Mouse (Mus musculus) lung, postnatal 10 days (tissue): Measurements from ENCODE around the gene Mpg.

Experiments
- DNase-seq: peaks from one replicate; pipeline ENCODE4 v3.0.0; 2021

Mpg gene

DNA sequence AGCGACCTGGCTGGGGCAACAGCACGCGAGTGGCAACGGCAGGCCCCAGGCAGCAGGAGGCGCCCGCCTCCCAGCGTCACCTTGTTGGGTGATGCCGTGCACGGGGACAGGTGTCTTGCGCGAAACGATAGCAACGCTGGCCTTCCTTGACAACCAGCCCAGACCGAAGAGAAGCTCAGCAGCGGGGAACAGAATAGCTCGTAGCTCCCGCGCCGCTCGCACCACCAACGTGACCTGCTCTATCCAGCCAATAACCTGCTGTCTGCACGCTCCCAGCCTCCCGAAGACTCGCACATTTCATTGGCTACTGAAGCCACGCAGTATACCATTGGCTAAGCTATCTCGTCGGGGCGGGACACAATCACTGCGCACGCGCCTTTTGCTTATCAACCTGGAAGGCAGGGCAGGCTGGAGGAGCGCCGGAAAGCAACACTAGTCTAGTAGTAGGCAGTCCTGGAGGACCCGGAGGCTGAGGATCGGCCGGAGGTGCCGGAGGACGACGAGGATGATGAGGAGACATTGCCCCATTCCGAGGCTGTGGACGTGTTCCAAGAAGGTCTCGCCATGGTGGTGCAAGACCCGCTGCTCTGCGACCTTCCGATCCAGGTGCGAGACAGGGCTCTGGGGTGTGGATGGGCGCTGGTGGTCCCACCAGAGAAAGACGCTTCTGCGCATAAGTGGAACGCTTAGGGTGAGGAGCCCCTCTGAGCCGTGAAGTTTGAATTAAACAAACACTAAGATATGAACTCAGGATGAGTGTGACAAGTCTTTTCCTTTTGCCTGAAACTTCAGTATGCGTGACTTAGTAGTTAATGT, 21.0 kb upstream of the Mpg start, which contains the start of gene Snrnp25:
Gene Snrnp25, plus strand, starts transcription at position 358 of the 816 bp plus-strand sequence.
- DNase-seq = peak; percentile 98

DNA sequence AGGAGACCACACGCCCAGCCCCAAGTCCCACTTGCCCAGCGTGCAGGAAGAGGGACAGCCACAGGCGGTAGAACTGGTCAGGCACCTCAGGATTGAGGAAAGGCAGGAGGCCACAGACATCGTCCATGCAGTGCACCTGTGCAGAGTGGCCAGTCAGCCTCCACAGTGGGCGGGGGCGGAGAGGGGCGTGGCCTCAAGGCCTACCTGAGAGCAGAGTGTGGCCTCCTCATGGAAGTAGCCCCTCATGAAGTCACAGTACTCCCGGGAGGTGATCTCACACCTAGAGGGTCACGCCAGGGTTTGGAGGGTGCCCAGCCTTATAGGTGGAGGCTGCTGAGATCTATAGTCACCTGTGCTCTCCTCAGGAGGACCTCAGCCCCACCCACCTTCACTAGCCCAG, 15.7 kb upstream of the Mpg start:
- DNase-seq = no peak

DNA sequence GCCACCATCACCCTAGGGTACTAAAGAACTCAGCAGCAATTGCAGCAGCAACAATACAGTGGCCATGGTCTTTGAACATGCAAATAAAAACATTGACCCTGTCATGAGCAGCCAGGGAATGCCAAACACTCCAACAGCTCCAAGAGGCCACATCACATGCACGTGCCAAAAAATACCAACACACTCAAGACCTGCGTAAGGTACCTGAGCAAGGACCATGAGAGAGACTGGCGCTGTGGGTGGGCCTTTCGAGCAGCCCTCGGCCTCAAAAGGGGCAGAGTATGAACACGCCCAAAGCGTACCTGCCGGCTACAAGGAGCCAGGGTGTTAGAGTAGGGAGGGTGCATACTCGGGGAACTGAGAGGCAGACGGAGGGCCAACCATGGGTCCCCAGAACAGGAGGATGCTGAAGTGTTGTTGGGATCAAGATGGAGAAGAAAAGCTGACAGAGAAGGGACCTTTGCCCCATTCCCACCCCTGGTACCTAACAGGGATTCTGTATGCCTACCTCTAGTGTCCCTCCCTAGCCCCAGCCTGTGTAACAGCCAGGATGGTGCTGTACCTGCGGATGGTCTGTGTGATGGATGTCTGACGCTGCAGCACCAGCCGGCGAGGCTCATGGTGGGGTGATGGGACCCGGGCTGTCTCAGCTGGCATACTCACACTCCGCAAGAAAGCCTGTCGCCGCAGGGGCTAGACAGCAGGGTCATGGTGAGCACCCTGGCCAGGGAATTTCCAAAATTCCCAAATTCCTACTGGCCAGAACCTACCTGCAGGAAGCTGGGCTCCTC, 10.7 kb upstream of the Mpg start:
- DNase-seq = peak; percentile 26

DNA sequence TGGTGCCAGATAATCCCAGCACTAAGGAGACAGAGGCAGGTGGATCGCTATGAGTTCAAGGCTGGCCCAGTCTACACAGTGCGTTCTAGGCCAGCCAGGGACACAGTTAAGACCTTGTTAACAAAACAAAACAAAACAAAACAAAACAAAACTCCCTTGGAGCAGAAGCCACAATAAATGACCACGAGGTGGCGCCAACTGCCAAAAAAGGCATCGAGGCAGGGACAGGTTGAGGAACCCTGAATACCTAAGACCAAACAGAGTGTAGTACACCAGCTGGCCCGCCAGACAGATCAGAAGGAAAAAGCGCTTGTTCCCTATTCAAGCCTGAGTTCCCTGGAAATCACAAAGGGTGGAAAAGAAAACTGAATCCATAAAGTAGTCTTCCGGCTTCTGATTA, 9.5 kb upstream of the Mpg start:
- peak; percentile 82 for DNase-seq

DNA sequence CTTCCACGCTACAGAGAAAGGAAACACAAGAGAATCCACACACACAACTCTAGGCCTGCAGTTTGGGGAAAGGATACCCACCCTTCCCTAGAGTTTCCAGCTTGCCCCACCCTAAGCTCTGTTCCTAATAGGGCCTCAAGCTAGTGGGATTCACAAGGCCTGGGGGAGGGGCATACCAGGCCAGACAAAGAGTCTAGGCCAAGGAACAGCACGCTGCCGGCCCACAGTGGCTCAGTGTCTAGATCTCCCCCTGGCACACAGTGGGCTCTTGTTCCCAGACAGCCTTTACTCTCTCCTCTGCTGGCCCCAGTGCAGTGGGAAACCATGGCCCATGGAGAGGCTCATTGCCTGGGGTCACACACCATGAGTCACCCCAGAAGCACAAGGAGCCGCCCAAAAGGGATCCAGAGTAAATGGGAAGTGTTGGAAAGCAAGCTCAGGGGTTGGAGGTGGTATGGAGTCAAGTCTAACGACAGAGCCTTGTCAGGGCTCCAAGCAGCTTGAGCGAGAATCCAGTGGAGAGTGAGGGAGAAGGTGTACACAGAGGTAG, 7.7 kb upstream of the Mpg start:
- no peak for DNase-seq

DNA sequence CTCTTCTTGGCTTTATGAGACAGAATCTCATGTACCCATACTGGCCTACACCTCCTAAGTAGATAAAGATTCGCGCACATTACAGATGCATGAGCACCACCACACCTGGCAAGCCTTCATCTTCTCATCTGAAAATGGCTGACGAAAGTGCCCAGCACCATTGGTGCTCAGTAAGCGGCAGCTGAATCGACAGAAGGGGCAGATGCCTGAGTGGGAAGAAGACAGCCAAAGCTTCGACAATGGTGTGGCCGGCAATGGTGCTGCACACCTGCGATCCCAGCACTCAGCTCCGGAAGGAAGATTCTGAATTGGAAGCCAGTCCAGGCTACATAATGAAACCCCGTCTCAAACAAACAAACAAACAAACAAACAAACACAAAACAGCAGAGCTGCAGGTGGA, 7.0 kb upstream of the Mpg start:
- no peak for DNase-seq

DNA sequence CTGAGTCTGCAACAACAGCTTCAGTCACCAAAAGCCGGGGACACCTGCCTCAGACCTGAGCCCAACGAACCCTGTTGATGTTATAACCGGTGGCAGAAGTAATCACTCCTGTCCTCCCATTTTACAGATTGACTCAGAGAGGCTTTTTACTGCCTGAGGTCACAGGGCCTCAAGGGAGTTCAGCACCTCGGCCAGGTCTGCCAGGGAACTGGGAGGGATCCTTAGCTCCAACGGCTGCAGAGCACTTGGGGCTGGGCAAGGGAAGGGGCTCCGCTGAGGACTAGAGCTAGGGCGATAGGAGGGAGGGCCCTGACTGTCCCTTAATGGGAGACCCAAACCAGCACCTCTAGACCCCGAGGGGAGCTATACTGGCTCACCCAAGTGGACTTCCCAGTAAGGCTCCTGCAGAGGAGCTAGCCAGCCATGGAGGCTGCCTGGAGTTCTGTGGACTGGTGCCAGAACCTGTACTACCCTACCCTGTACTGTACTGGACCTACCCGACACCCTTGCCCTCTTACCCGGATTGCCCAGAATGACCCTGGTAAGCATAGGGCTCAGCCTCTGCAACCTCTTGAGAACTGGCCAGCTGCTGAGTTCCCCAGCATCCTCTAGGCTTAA, 5.6 kb upstream of the Mpg start:
- DNase-seq = no peak

DNA sequence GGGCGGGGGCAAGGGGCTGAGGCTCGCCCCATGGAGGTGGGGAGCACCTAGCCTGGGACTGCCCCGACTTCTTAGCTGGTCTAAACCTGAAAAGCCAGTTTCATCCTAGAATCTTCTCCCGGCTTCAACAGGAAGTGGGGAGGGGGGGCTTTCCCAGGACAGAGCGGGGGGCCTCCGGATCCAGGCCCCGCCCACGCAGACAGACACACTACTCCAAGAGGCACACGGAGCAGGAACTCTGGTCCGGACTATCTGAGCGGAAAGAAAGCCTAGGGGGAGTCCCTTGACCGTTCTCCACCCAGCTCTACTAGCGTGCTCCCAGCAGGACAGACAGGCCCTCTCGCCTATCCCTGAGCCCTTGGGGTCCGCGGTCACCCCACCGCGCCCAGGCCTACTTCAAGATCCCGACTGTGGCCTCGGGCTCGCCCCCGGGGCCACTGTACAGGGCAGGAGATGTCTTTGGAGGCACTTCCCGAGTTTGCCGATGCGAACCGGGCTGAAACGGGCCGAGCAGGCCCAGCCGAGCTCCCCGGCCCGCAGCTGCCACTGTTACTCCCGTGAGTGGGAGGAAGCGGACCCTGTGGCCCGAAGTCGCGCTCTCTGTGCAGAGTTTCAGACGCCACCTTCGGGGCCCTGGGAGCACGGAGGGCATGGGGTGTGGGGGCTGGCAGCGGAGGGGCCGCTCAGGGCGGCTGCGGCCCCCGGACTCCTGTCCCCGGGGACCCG, 4.9 kb upstream of the Mpg start:
- peak; percentile 89 for DNase-seq

DNA sequence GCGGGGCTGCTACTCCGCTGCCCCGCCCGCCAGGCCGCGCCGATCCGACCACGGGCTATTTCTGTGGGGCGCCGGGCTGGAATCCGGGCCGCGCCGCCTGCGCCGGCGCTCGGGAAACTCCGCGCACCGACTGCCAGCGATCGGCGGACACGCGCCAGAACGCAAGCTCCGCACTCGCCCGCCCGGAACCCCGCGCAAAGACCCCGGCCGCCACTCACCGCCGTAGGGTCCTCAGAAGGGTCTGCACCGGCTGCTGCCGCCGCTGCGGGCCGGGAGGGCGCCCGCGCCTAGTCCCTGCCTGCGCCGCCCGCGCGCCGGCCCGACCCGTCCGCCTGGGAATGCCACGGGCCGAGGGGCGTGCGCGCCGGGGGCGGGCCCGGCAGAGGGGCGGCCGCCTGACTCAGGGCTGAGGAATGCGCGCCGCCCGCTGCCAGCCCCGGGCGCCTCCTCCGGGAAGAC, 4.3 kb upstream of the Mpg start, which contains the start of gene Rhbdf1:
Gene Rhbdf1, minus strand, starts transcription at position 350 of the 459 bp plus-strand sequence.
- DNase-seq = peak; percentile 83

DNA sequence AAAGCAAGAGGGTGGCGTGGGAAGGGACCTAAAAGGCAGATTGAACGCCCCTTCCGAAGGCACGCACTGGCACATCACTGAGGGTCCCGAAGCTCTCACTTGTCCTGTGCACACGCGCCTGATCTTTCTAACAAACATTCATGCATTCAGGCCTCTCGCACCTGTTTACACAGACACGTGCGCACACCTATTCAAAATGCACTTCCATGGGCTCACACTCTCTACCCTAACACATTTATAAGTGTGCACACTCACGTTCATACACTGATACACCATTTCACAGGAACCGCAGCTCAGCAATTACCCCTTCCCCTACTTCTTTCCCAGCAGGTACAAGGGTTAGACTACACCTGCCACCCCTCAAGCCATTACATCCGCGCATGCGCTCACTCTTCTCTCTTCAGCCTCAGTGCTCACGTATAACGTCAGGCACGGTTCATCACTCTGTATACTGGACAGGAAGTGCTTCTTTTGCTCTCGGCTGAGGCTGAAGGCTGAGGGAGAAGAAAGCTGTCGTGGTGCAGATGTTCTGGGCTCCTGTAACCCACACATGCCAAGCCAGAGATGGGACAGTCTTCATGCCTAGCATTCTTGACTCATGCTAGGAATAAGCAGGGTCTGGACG, 3.6 kb upstream of the Mpg start:
- peak; percentile 51 for DNase-seq

DNA sequence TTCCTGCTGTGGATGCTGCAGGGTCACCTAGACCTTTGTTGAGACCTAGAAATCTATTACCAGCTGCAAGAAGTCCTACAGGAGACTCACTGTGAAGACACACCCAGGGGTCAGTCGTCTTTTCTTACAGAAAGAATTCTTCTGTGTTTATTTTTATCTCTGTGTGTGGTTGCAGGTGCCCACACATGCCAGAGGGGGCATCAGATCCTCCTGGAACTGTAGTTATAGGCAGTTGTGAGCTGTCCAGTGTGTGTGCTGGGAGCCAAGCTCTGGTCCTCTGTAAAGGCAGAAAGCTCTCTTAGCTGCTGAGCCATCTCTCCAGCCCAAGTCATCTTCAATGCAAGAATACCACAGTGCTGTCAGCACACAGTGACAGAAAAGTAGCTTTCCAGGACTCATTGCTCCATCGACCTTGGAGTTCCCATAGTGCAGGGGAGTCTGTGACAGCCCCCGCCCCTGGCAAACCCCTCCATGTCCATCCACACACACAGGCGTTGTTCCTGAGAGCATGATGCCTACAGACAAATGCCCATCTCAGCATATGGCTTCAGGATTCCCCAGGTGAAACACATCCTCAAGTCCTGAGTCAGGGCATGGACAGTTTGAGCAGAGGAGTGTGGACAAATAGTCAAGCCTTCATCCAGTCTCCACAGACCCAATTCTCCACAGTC, 2.9 kb upstream of the Mpg start:
- no peak for DNase-seq

DNA sequence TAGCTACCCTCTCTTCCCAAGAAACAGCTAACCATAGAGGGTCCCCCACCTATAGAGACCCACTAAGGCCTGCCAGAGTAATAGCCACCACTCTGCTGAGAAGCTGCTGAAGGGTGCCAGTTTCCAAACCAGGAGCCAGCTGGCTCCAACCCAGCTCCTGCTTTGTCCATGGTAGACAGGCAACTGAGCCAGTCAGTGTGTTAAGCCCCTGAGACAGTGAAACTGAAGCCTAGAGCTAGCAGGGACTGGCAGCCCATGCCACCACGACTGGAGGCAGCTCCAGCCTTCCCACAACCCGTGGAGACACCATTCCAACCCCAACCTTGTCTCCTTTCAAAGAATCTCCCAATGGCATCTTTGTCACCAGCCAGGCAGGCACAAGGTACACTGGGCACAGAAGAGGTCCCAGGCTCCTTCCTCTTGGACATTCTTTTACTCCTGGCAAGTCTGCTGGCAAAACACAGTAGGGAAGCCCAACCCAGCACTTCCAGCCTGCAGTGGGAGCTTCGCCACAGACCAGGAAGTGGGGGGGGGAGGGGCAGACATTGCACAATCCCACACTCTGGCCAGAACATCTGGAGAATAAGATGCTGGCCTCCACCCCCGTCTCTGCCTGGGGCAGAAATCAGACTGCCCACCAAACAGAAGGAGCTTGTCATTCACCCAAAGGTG, 1.7 kb upstream of the Mpg start:
- peak; percentile 96 for DNase-seq

DNA sequence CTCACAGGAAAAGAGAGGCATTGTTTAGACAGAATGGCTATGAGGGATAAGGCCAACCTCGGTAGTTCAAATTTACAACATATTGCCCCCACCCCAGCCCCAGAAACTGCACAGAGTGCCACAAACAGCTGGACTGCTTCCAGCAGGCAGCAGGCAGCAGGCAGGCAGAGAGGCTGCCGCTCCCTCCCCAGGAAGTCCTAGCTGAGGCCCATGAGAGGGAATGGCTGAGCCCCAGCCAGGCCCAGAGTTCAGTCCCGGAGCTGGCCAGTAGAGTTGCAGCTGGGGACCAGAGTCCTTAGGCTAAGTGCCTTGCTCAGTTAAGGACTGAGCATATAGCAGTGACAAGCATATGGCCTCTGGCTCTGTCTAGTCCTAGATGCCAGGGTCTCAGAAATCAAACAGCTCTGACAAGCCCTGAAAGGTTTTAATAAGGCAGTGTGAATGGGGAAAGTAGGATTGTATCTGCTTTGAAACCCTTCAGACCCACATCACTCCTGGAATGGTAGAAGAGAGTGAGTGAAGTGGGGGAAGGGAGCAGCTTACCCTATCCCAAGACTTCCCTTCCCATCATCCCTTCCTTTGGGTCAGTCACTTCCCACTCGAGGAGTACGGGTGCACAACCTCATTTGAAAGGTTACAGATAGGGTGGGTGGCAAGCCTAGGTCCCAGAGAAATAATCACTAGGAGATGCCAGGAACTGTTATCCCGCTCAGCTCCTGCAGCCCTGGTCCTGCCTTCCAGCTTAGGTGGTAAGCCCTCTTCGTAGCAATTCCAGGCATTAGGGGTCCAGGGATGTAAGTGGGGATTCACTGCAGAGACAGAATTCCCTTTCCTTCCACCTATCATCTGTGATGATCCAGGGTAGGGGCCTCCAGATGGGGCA, 842 bp upstream of the Mpg start:
- peak; percentile 62 for DNase-seq

DNA sequence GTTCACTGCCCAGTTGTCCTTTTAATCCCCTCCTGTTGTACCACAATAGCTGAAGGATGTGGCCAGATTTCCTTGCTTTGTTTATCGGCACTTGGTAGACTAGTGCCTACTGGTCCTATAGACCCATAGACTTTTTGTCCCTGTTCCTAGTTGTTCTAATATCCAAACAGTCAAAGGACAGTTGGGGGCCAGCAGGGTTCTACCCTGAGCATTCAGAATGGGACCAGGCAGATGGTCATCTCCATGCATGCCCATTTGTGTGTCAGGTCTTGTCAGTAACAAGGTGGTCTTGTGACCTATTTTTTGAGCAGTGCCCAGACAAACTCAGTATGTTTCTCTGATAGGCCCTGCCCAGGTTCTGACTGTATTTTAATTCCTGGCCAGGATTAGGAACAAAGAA, 736 bp downstream of the Mpg start:
- no peak for DNase-seq

DNA sequence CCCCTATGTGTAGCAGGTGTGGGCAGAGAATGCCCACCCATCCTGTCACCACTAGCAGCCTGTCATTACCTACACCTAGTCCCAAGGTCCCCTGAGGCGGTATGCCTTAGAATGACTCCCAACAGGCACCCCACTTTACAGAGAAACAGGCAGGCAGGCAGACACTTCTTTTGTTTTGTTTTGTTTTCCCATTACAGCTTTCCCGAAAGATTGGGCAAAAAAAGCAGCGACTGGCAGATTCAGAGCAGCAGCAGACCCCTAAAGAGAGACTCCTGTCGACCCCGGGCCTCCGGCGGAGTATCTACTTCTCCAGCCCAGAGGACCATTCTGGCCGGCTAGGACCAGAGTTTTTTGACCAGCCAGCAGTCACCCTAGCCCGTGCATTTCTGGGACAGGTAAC, 1.2 kb downstream of the Mpg start:
- DNase-seq = no peak

DNA sequence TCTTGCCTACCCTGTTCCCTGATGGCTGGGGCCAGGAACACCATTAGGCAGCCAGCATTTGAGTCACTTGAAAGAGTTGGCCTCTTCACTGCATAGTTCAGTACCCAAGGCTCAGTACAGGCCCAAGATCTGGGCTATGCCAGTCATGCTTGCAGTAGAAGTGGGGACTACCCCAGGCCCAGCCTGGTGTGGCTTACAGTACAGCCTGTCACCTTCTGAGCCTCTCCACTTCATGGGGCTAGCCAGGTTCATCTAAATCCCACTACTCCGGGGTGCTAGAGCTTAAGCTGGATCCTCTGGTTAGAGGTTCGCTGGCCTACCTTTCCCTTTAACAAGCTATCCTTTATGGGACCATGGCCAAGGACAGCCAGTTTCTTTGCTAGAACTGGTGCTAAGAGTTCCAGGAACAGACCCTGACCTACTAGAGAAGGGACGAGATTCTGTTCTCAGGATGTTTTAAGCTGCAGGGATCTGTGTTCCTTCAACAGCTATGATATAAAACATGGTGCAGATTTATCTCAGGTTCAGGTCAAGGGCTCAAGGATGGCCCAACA, 2.1 kb downstream of the Mpg start:
- DNase-seq = no peak

DNA sequence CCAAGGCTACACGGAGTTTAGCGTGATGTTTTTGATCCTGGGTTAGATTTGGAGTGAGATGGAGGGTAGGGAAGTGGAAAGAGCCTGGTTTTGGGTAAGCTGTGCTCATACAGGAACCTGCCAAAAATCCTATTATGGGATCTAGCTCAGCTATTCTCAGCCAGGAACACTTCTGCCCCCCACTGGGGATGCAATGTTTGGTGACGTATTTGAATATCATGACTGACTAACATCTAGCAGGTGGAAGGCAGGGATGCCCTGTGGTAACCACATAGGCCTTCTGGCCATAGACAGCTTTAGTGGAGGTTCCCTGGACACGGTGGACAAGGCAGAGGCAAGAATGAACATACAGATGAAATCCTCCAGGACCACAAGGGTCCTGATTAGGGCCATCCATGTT, 3.9 kb downstream of the Mpg start:
- no peak for DNase-seq

DNA sequence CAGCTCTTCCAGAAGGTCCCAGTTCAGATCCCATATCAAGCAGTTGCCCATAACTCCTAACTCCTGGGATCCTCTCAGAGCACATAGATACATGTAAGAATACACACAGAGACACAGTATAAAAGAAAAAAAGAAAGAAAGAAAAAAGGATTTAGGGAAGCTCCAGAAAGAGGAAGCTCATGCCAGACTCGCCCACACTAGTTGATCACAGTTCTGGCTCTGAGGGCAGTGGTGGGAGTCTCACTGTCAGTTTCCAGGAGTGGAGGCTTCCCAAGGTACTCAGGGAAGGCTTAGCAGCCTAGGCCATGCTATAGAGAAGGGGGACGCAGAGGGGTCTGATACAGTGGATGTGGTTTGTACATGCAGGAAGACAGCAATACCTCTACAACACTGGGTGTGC, 4.8 kb downstream of the Mpg start:
- DNase-seq = no peak

DNA sequence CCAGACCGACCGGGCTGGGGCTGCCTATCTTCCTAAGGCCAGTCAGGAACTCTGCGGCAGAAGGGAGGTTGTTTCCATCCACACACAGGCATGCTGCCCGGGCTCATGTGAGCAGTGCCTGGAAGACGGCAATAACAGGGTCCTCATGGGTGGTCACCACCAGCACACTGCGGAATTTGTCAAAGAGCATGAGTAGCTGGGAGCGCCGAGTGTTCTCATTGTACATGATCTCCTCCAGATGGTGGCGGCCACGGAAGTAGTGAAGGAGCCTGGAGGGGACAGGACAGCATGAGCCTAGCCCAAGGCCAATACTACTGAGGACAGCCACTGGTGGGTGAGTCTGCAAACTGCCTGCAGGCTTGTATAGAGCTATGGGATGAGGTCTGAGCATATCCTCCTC, 6.5 kb downstream of the Mpg start:
- DNase-seq = no peak

DNA sequence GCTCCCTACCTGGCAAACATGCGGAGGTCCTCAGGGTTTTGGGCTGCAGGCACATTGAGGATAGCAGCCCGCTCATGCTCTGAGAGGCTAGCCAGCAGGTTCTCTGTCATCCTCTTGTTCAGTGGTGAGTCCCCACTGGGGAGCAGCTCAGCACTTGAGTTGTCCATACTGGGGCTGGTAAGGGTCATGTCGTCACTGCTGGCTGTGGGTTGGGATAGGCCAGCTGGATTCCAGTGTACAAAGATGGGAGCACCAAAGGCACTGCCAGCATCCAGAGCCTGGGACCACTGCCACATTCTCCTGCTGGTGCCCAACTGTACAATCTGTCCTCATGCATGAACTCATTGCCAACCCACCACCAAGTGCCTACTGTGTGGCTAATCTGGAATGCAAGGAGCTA, 7.6 kb downstream of the Mpg start:
- no peak for DNase-seq
